Mouse (Mus musculus): Measurements from ENCODE around the gene Olfr1392.

GRCm38 (mm10) chr11:49249811-49250421 is 35.2 kb upstream of the Olfr1392 start:
- TF ChIP-seq CTCF (IDR thresholded peaks at IDR 0.05; ENCODE audit: low read depth) (no peak), EP300 (IDR thresholded peaks at IDR 0.05; ENCODE audit: low read depth) (no peak)

Data from liver, embryonic 14.5 days (tissue).